Mouse (Mus musculus): ENCODE results near the gene Arsb.
"Not testable (repeated sequence)": the region's sequence is repeated elsewhere in the genome, so short reads cannot be mapped to it uniquely, and the experiment has no call there.

Gene Arsb

DNA sequence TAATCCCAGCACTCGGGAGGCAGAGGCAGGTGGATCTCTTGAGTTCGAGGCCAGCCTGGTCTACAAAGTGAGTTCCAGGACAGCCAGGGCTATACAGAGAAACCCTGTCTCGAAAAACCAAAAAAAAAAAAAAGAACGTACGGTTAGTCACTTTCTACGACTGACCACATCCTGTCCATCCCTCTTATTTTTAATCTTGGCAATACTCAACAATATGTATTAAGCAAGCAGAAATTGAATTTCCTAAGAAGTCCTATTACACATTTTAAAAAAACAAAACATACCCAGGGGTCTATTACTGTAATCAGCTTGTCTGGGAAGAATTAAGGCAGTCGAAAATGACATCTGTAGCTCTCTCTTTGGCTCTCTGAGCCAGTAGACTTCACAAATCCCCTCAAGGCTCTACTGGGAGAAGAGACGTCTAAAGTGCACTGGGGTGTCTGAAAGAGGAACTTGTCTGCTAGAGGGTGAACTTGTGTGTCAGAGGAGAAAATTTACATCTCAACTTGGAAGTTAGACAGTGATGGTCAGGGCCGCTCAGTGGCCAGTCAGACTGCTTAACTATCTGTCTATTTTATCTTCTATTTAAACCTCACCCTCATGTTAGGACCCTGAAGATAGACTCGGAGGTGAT lies 205.6 kb downstream of the Arsb start:
- intact Hi-C loops (cut with DNase I) = no loop called here

- intact Hi-C loops (cut with DNase I) = no loop called here
Observed at GRCm38 (mm10) chr13:93978703-93979495, 207.5 kb downstream of the Arsb start.

DNA sequence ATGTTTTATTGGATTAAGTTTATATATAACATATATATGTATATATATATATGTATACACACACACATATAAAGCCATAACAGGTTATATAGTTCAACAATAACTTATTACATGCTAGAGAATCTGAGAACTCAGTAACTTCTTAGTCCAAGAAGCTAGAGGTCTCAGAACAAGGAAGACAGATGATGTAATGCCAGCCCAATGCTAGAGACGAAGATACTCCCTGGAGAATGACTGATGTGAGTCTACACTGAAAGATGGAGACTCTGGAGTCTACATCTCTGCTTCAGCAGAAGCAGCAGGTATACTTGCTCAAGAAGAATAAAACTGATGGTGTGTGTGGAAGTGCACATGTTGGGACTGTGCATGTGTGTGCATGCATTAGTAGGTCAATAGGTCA lies 208.3 kb downstream of the Arsb start:
- intact Hi-C loops (cut with DNase I) = no loop called here

DNA sequence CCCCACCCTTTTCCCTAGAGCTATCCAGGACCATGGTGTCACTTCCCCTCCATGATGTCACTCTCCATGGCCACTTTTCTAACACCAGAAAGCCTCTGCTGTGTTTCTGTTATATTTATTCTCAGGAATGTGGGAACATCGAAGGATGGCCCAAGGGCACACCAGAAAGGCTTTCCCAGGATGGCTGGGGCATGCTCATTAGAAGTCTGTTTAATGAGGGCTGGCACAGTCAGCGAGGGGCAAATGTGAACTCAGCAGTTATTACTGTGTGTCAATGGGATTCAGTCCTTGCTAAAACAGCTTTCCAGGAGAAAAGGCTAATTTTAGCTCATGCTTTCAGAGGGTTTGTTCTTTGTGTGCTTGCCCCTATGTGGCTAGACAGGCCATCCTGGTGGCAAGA lies 213.1 kb downstream of the Arsb start:
- intact Hi-C loops (cut with DNase I) = no loop called here

DNA sequence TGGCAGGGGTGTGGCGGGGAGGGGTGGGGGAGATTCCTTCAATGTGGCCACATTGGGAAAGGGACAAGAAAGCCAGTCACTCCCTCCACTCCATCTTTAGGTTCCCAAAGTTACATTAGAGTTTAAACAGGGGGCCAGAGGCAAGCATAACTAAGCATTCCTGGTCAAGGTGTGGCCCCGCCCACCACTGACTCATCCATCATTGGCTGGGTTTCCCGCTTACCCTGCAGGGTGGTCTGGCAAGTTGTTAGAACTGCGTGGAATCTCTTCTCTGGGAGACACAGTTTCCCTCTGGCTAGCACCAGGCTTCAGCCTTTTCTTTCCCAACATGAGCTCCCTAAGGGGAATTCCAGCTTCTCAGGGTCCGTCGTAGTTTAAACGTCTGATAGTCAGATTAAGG lies 213.8 kb downstream of the Arsb start:
- intact Hi-C loops (cut with DNase I) = no loop called here

DNA sequence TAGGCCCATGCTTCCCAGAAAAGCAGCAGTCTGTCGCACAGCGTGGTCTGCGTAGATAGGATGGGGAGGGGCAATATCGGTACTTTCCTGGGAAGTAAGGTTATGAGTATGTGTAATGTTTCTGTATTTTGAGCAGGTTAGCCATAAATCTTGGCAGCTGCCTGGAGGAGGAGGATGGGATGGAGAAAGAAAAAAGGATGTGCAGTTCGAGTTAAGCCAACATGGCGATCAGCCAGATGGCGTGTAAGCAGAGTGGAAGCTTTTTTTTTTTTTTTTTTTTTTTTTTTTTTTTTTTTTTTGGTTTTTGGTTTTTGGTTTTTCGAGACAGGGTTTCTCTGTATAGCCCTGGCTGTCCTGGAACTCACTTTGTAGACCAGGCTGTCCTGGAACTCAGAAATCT lies 214.3 kb downstream of the Arsb start:
- intact Hi-C loops (cut with DNase I) = not testable (repeated sequence)

DNA sequence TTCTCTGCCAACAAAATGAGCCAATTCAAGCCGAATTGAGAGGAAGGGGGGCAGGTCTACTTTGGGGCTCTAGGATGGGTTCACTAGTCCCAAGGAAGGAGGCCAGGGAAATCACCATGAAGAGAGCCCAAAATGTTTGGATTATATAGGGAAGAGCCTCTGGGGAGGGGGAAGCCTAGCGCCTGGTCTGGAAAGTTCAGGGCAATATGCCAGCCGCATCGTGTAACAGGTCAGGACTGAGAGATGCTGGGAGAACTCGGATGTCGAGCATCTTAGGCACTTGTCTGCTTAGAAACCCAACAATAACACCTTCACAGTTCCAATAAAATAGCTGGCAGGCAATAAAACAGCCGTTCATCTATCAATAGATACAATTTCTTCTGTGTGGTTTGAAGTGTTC lies 216.2 kb downstream of the Arsb start:
- intact Hi-C loops (cut with DNase I) = no loop called here

DNA sequence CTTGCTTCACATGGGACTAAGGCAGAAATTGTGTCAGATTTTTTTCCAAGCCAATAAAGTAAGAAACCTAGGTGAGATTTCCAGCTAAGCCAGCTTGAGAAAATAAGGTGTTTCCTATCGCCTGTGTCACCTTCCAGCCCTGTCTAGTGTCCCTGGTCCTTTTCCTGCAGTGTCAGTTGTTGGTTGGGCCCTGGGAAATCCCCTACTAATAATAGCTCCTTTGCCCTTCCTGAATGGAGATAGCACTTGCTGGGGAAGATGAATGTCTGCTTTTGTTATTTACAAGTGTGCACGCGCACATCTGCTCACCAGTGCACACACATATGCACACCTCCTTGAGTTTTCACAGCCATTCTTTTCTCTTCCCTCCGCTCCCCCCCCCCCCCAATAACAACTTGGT lies 217.8 kb downstream of the Arsb start:
- intact Hi-C loops (cut with DNase I) = no loop called here

DNA sequence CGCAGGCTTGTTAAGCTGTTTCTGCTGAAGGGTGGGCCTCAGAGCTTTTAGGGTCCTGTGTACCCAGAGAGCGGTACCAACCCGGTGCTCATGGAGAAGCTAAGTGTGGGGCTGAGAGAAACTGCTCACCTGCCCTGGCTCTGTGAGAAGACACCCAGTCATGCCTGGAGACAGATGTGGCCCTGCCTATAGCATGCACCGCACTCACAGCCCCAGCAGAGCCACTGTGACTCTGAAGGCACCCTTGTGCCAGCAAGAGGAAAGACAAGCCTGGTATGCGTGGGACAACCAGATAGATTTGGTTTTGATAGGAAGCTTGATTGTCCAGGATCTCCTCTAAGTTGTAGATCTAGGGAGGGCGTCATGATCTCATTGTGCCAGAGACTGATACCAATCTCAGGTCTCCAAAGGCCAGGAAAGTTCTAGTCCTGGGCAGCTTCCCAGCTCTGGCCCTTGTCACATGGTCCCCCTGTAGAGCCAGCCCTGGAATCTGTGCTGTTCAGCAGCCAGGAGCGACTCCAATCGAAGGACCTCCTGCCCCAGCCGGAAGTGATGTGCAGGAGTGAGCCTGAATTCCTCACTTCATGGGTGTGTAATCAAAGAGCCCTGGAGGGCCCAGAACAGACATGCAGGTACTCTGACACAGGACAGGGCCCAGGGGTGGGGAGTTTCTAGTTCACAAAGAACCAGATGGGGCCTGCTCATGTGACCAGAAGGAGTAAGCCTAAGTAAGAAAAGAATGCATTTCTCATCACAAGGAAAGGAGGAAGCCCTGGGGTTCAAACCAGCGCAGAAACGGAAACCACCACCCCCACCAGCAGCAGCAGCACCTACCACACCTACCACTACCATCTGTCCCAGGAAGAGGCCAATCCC lies 218.5 kb downstream of the Arsb start:
- intact Hi-C loops (cut with DNase I) = no loop called here

DNA sequence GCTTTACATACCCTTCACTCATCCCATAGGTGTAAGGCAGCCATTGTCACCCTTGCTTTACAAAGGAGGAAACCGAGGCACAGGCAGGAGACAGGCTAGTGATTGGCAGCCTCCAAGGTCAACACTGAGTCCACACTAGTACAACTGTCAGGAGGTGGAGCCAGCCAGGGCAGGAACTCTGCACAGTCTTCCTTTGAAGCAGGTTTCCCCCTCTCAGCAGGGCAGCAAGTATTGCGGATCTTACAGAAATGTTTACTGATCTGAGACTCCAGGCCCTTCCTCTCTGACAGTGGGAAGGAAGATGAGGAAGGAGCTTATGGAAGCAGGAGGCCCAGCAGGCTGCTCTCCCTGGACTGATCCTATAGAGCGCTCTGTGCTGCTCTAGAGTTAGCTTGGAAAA lies 219.4 kb downstream of the Arsb start:
- intact Hi-C loops (cut with DNase I) = no loop called here

- intact Hi-C loops (cut with DNase I) = no loop called here
Observed at GRCm38 (mm10) chr13:93992342-93992882, 221.0 kb downstream of the Arsb start.

Small RNA genes lying within 50 kb of the gene (microRNA-seq; reads per million reads assigned to microRNA genes)
- gene Gm25534 (0 reads per million in 2 experiments), gene Mir5624 (0 reads per million in 2 experiments)
